Mouse (Mus musculus): Measurements from ENCODE around the gene Gm21994.
"Not testable (repeated sequence)": the region's sequence is repeated elsewhere in the genome, so short reads cannot be mapped to it uniquely, and the experiment has no call there.

GRCm38 (mm10) chr2:150256861-150257260 lies 1.5 kb upstream of the Gm21994 start:
- TF ChIP-seq POLR2A (IDR thresholded peaks at IDR 0.05; ENCODE audit: borderline replicate concordance, control insufficient read depth, low read depth, low read length); CTCF (IDR thresholded peaks at IDR 0.05; ENCODE audit: control insufficient read depth, insufficient read depth, low read length): not testable (repeated sequence)

All from bone marrow, adult 2 months (tissue).